Mouse (Mus musculus): ENCODE data around the gene Agap3. TPM values are rescaled to one million over a fixed set of nuclear protein-coding genes. Genes with fewer than 3 reads are reported as not detected.

The Agap3 gene
- polyA plus RNA-seq, 1 experiment, result 59.4 TPM

DNA sequence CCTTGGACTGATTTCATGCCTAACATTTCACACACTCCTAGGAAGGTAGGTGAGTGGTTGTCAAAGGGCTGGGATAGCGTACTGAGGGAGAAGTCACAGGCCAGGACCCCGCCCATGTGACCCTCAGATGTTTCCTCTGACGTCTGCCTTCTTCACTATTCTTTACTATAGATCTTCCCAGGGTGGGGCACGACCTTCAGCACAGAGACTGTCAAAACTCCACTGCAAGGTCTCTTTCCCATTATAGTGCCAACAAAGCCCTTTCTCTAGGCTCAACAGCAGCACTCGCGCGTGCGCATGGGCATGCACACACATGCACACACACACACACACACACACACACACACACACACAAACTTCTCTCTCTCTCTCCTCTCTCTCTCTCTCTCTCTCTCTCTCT, 71.8 kb downstream of the Agap3 start:
- WGBS, result 50% methylated on average over 8 of the region's 8 CpGs
- peaks cover 52% of the 10 kb centered on the region for H3K27me3 ChIP-seq (ENCODE audit: control insufficient read depth, insufficient read depth, low read length)

DNA sequence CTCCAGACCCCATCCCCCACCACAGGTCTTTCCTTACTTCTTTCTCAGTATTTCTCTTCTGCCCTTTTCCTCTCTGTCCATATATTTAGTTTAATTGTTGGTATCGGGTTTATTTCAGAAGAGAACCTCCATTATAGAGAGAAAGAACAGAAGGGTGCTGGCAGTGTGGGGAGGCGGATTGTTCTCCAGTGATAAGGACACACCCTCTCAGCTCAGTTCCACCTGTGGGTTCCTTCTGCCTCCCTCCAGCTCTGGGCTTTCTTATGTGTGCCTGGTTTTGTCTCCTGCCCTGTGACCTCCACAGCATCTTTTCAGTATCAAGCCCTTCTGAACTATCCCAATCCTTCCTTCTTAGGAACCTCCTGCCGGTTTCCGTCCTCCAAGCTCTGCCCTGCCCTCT, 72.5 kb downstream of the Agap3 start:
- TF ChIP-seq POLR2A (IDR thresholded peaks at IDR 0.05; ENCODE audit: low read depth, low read length), result no peak
- TF ChIP-seq CTCF (IDR thresholded peaks at IDR 0.05; ENCODE audit: extremely low read depth, insufficient read length, insufficient replicate concordance, low read depth, low read length), result no peak
- peaks cover 52% of the 10 kb centered on the region for H3K27me3 ChIP-seq (ENCODE audit: control insufficient read depth, insufficient read depth, low read length)
- no peak overlapping the region for H3K4me3 ChIP-seq (ENCODE audit: low read depth, low read length)
- peaks cover 4% of the 10 kb centered on the region; the same call in 1 of the 2 replicates for H3K4me1 ChIP-seq (ENCODE audit: control insufficient read depth, insufficient read depth, insufficient read length, low read length)
- no peaks in the 10 kb centered on the region for H3K36me3 ChIP-seq (ENCODE audit: control insufficient read depth, insufficient read depth, low read length)
- 18% methylated on average over 4 of the region's 4 CpGs for WGBS
- no peak overlapping the region for H3K27ac ChIP-seq (ENCODE audit: insufficient read depth, low read depth, low read length)

More for the DNA sequence above, 71.8 kb downstream of the Agap3 start:
- no peak overlapping the region for H3K4me3 ChIP-seq (ENCODE audit: low read depth, low read length)
- TF ChIP-seq CTCF (IDR thresholded peaks at IDR 0.05; ENCODE audit: extremely low read depth, insufficient read length, insufficient replicate concordance, low read depth, low read length) (no peak), POLR2A (IDR thresholded peaks at IDR 0.05; ENCODE audit: low read depth, low read length) (no peak)
- no peaks in the 10 kb centered on the region for H3K36me3 ChIP-seq (ENCODE audit: control insufficient read depth, insufficient read depth, low read length)
- H3K4me1 ChIP-seq (ENCODE audit: control insufficient read depth, insufficient read depth, insufficient read length, low read length), result peaks cover 4% of the 10 kb centered on the region; the same call in 1 of the 2 replicates
- no peak overlapping the region for H3K27ac ChIP-seq (ENCODE audit: insufficient read depth, low read depth, low read length)

GRCm38 (mm10) chr5:24525360-24526189, 73.6 kb downstream of the Agap3 start:
- 7% methylated on average over 34 of the region's 34 CpGs for whole genome bisulfite sequencing
- Histone ChIP-seq H3K36me3 (ENCODE audit: control insufficient read depth, insufficient read depth, low read length) (no peaks in the 10 kb centered on the region), H3K4me3 (ENCODE audit: low read depth, low read length) (no peak overlapping the region), H3K27ac (ENCODE audit: insufficient read depth, low read depth, low read length) (no peak overlapping the region), H3K27me3 (ENCODE audit: control insufficient read depth, insufficient read depth, low read length) (peaks cover 52% of the 10 kb centered on the region), H3K4me1 (ENCODE audit: control insufficient read depth, insufficient read depth, insufficient read length, low read length) (peaks cover 4% of the 10 kb centered on the region; the same call in 1 of the 2 replicates)
- TF ChIP-seq CTCF (IDR thresholded peaks at IDR 0.05; ENCODE audit: extremely low read depth, insufficient read length, insufficient replicate concordance, low read depth, low read length) (no peak), POLR2A (IDR thresholded peaks at IDR 0.05; ENCODE audit: low read depth, low read length) (no peak)

GRCm38 (mm10) chr5:24526190-24526888, 74.4 kb downstream of the Agap3 start:
- no peak overlapping the region for H3K27ac ChIP-seq (ENCODE audit: insufficient read depth, low read depth, low read length)
- TF ChIP-seq CTCF (IDR thresholded peaks at IDR 0.05; ENCODE audit: extremely low read depth, insufficient read length, insufficient replicate concordance, low read depth, low read length), result no peak
- TF ChIP-seq POLR2A (IDR thresholded peaks at IDR 0.05; ENCODE audit: low read depth, low read length), result no peak
- peaks cover 52% of the 10 kb centered on the region for H3K27me3 ChIP-seq (ENCODE audit: control insufficient read depth, insufficient read depth, low read length)
- H3K4me3 ChIP-seq (ENCODE audit: low read depth, low read length), result peak overlapping the region; percentile 34
- no peaks in the 10 kb centered on the region for H3K36me3 ChIP-seq (ENCODE audit: control insufficient read depth, insufficient read depth, low read length)
- peaks cover 4% of the 10 kb centered on the region; the same call in 1 of the 2 replicates for H3K4me1 ChIP-seq (ENCODE audit: control insufficient read depth, insufficient read depth, insufficient read length, low read length)
- under 1% methylated on average over 100 of the region's 109 CpGs for WGBS

DNA sequence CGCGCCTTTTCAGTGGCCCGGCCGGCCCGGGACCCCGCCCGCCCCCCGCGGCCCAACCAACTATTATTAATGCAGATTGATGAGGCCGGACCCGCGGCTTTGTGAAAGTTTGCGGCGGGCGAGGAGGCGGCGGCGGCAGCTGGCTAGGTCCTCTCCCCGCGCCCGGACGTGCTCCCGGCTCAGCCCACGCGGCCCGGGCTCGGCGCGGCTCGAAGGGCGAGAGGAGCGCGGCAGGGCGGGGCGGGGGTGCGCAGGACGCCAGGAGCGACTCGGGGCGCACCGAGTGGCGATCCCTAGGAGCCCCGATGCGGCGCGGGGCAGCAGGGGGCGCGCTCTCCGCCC, 74.9 kb downstream of the Agap3 start, which contains the start of gene Gbx1:
TSS of gene Gbx1 (minus strand) at position 314 of the 342 bp plus-strand sequence.
- TF ChIP-seq CTCF (IDR thresholded peaks at IDR 0.05; ENCODE audit: extremely low read depth, insufficient read length, insufficient replicate concordance, low read depth, low read length) (no peak), POLR2A (IDR thresholded peaks at IDR 0.05; ENCODE audit: low read depth, low read length) (no peak)
- H3K4me3 ChIP-seq (ENCODE audit: low read depth, low read length), result peak within 1 kb of the TSS; percentile 34
- peaks cover 52% of the 10 kb centered on the region for H3K27me3 ChIP-seq (ENCODE audit: control insufficient read depth, insufficient read depth, low read length)
- no peaks in the 10 kb centered on the region for H3K36me3 ChIP-seq (ENCODE audit: control insufficient read depth, insufficient read depth, low read length)
- H3K27ac ChIP-seq (ENCODE audit: insufficient read depth, low read depth, low read length), result no peak within 1 kb of the TSS
- H3K4me1 ChIP-seq (ENCODE audit: control insufficient read depth, insufficient read depth, insufficient read length, low read length), result peaks cover 4% of the 10 kb centered on the region; the same call in 1 of the 2 replicates
- 1% methylated on average over 44 of the region's 49 CpGs for WGBS

DNA sequence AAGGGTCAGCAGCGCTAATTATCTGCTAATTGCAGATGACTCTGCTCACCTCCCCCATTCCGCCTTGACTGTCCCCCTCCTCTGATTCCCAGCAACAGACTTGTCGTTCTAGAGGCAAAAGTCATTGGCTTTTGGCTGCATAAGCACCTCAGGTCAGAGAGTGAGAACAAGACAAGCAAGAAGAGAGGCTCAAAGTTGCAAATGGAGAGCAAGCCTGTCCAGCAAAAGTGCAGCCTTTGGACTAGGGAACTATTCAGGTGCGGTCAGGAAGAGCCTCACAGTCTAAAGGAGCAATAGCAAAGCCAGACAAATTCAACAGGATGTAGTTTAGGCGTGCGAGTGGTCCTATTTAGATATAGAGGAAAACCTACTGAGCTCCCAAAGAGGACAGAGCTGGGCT, 75.8 kb downstream of the Agap3 start:
- Histone ChIP-seq H3K27ac (ENCODE audit: insufficient read depth, low read depth, low read length) (no peak overlapping the region), H3K27me3 (ENCODE audit: control insufficient read depth, insufficient read depth, low read length) (peaks cover 49% of the 10 kb centered on the region), H3K36me3 (ENCODE audit: control insufficient read depth, insufficient read depth, low read length) (no peaks in the 10 kb centered on the region), H3K4me3 (ENCODE audit: low read depth, low read length) (no peak overlapping the region), H3K4me1 (ENCODE audit: control insufficient read depth, insufficient read depth, insufficient read length, low read length) (peaks cover 4% of the 10 kb centered on the region; the same call in 1 of the 2 replicates)
- 23% methylated on average over 6 of the region's 6 CpGs for WGBS
- TF ChIP-seq CTCF (IDR thresholded peaks at IDR 0.05; ENCODE audit: extremely low read depth, insufficient read length, insufficient replicate concordance, low read depth, low read length) (no peak), POLR2A (IDR thresholded peaks at IDR 0.05; ENCODE audit: low read depth, low read length) (no peak)

Data from small intestine, adult 2 months (tissue).